Mouse (Mus musculus) embryo, embryonic 9.5 days (tissue): Measurements from ENCODE around the gene Olfr1310.
"Not testable (repeated sequence)": the region's sequence is repeated elsewhere in the genome, so short reads cannot be mapped to it uniquely, and the experiment has no call there.

Experiments used
- DNase-seq: peaks from one replicate; pipeline ENCODE4 v3.0.0-alpha.2; 2017; ENCODE audit errors: extremely low spot score

Gene Olfr1310

DNA sequence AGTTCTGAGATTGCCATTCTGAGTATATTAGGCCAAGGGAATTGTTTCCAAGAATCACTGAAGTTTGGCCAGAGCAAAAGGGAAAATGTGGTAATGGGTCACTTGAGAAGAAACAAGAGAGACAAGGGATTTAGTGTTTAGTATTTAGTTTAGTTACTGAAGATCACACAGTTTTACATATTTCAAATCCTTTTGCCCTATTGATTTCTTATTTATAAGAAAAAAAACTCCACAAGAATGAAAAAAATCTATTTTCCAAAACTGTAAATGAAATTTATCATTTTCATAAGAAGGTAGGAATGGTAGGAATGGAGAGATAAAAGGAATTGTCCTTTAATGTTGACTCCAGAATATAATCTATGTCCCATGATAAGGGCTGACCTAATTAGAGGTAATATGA lies at the start of gene Olfr1310:
Olfr1310 (minus strand) TSS at position 101 of the 400 bp plus-strand sequence.
- no peak for DNase-seq

DNA sequence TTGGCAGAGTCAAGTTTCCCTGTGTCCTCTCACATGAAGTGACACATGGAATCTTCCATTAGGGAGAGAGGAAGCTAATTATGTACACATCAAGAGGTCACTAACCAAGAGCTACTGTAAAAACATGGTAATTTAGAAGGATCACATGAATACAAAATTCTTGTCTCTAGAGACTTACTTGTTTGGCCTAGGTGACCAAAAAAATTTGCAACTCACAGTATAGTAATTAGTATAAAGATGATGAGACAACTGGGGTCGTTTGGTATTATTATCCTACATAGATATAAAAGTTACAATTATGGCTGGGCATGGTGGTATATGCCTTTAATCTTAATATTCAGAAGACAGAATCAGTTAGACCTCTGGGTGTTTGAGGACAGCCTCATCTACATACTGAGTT lies 37.6 kb upstream of the Olfr1310 start, which contains the start of gene Olfr1312:
Olfr1312 (minus strand) TSS at position 101 of the 400 bp plus-strand sequence.
- no peak for DNase-seq

- DNase-seq = not testable (repeated sequence)
Measured at GRCm38 (mm10) chr2:112026971-112027370, 14.5 kb upstream of the Olfr1310 start.

DNA sequence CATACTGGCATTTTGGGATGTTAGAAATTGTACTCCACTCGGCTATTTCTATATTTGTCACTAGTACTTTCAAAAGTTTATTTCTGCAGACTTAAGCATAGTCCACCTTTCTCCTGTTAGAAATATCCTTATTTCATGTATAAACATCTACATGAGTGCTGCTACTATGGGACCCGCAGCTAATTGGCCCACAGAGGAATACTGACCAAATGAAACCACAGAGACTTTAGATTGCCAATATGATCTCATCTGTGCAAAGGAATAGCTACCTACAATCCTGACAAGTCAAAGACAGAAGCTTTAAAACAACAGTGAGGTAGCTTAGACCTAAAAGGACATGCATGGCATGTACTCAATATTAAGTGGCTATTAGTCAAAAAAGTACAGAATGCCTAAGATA lies 11.8 kb upstream of the Olfr1310 start, which contains the start of gene Olfr1311:
Olfr1311 (minus strand) TSS at position 101 of the 400 bp plus-strand sequence.
- no peak for DNase-seq

DNA sequence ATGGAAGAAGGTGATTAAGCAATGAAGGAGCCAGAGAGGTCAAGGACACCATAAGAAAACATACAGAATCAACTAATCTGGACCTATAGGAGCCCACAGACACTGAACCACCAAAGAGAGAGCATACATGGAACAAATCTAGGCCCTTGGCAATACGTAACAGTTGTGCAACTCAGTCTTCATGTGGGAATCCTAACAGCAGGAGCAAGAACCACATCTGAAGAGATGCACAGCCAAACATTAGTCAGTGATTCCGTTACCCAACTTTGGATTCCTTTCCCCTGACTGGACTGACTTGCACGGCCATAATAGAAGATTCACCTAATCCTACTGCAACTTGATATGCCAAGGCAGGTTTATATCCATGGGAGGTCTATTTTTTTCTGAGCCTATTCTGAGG lies 2.4 kb upstream of the Olfr1310 start:
- DNase-seq = no peak

- no peak for DNase-seq
Measured at GRCm38 (mm10) chr2:111990181-111990580, 22.3 kb downstream of the Olfr1310 start, which contains the start of gene Olfr1309. TSS of gene Olfr1309 (minus strand) at chr2:111990281.

GRCm38 (mm10) chr2:111964844-111965243 lies 47.7 kb downstream of the Olfr1310 start, which contains the start of gene Olfr1308:
TSS of gene Olfr1308 (minus strand) at chr2:111964944.
- DNase-seq = no peak
